Mouse (Mus musculus) liver, adult (tissue): ENCODE measurements around the gene Igsf21.

Experiments
- GATA4 ChIP-seq: IDR thresholded peaks from 2 replicates; pipeline ENCODE4 v1.6.1; 2014; ENCODE audit warnings: mild to moderate bottlenecking, low read length; ENCODE audit not compliant: insufficient replicate concordance

The Igsf21 gene

DNA sequence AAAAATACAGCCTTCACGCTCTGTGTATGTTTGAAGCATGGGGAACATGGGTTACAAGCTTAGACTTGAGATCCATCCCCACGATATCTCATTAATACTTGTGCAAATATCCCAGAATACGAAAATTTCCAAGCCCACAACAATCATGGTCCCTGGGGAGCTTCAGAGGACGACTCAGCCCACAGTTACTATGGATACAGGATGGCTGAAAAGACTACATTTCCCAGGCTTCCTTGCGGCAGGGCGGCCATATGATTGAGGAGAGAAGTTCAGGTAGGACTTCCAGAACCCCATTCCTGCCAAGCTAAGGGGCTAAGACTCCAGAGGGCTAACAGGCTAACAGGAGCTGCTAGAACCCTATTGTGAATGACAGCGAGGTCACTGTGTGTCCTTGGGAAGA, 160.4 kb downstream of the Igsf21 start:
- no peak for TF ChIP-seq GATA4

DNA sequence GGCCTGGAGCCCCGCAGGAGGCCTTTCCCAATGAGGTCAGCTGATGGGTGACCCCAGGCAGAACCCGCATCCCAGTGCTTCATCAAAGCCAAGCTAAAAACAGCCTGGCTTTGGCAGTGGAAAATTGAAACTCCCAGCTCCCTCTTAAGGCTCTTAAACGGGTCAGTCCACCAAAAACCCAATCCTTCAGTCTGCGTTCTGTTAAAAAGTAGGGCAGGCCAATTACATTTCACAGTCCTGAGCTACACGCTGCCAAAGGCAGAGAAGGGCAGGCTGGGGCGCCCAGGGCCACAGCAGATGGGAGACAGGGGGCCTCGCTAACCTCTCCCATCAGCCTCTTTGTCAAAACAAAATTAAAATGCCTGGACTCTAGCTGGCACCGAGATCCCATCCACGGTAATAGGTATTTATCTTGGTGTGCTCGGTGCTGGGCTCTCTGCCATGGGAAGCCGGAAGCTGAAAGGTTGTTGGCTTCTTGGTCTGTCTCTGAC, 162.0 kb downstream of the Igsf21 start:
- no peak for TF ChIP-seq GATA4

DNA sequence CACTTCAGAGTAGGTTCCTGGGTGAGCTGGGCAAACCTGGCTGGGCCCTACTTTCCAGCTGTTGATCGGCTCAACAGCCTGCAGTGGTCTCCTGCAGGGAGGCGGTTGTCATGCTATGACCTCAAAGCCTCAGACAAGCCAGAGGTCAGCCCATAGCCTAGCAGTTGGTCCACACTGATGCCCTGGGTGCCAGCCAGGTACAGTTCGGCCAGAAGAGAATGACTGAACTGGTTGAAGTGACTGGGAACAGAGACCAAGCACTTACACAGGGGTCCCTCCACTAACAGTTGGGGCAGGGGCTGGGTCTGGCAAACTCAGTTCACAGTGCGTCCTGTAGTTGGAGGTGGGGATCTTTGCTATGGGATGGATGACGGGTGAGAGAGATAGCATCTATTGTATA, 162.5 kb downstream of the Igsf21 start:
- no peak for TF ChIP-seq GATA4

DNA sequence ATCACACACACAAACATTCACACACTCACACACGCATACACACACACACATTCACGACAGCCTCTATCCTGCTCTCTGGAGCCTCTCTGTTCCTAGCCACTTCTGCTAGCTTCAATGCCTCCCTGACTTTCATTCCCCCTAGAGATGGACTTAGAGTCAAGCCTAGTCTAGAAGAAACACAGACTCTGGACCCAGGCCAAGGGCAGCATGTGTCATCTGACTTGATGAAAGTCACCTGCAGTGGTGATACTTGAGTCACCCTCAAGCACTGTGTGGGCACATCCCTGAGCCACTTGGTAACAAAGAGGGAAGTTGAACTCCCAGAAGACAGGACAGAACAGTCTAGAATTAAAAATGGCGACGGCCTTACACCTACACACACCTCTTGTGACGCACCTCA, 168.2 kb downstream of the Igsf21 start:
- TF ChIP-seq GATA4: no peak

DNA sequence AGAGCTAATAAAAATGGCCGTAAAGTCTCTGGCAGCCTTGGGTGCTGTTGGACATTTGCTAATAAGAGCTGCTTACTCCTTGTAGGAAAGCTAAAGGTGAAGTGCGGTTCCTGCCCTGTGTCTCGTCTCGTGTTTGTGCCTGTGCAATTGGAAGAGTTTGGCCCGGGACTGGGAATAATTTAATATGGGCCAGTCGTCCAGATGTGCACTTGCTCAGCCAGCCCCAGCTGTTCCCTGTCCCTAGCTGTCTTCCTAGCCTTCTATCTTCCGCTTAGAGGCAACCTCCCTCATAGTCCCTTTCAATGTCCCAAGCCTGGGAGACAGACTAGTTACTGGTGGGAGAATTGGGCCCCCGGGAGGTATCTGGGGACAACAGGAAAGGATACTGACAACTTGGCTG, 169.0 kb downstream of the Igsf21 start:
- no peak for TF ChIP-seq GATA4

DNA sequence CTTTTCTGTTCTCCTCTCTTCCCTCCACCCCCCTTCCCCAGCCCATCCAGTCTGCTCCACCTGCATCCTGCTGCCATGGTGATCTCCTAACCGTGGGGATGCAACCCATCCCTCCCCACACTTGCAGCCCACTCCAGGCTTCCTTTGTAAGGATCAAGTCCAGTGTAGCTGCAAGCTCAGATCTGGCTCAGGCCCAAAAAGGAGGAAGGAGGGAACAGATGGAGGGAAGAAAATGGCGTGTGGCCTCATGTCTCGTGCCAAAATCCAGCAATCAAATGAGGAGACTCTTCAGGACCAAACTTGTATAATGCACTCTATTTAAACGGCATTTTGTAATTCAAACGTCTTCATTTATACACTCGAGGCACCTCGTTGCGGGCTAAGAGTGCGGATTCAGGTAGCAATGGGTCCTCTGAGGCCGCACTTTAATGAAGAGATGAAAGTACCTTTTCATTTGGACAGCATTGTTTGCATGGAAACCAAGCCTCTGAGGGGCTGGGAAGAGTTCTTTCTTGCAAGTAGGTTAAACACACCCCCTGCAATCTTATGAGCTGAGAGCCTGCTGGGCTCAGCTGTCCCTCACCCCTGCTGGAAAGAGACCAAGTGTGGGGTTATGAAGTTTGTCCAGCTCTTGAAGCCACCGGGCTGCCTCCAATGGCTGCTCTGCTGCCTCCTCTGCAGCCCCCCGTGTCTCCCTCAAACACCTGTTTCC, 169.6 kb downstream of the Igsf21 start:
- TF ChIP-seq GATA4: no peak

DNA sequence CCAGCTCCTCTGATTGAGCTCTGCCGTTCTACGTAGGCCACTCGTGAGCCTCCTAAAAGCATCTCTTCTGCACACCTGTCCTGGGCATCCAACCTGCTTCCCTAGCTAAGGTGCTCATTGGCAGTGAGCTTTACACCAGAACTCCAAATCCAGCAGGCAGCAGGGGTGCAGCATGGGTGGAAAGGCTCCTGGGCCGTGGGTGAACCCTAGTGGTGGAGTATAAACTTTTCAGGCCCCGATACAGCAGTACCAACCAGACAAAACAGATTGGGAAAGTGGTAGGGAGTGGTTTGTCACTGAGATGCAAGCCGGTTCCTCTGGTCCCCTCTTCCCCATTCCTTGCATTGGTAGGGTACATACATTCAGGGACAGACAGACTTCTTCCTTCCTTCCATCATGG, 170.2 kb downstream of the Igsf21 start:
- no peak for TF ChIP-seq GATA4

DNA sequence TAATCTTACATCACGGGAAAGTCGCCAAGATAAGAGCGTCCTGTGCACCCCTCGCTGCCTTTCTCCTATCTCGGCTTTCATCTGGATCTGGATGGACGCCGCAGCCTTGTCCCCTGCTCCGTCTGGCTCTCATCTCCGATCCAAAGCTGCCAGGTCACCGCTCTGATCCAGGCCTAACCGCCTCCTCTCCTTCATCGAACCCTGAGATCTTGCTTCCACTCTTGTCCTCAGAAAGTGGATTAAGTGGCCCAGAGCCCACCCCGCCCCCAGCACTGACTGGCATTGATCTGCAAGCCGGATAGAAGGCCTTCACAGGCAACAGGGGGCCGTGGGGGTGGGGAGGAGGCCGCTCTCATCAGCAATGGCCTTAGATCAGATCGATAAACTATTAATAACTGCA, 175.5 kb downstream of the Igsf21 start:
- TF ChIP-seq GATA4: no peak

DNA sequence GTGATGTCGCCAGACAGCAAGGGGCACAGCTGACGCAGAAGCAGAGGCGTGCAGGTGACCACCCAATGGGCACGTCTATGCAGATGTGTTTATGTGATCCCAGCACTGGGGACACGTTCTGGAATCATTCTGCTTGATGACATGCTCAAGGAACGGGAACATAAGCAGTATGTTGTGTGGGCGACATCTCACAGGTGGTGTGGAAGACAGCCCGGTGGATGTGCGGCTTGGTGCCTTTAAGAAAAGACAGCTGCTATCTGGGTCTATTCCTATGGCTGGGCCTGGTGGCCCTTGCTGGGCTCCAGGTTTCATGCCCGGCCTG, 176.3 kb downstream of the Igsf21 start:
- no peak for TF ChIP-seq GATA4

DNA sequence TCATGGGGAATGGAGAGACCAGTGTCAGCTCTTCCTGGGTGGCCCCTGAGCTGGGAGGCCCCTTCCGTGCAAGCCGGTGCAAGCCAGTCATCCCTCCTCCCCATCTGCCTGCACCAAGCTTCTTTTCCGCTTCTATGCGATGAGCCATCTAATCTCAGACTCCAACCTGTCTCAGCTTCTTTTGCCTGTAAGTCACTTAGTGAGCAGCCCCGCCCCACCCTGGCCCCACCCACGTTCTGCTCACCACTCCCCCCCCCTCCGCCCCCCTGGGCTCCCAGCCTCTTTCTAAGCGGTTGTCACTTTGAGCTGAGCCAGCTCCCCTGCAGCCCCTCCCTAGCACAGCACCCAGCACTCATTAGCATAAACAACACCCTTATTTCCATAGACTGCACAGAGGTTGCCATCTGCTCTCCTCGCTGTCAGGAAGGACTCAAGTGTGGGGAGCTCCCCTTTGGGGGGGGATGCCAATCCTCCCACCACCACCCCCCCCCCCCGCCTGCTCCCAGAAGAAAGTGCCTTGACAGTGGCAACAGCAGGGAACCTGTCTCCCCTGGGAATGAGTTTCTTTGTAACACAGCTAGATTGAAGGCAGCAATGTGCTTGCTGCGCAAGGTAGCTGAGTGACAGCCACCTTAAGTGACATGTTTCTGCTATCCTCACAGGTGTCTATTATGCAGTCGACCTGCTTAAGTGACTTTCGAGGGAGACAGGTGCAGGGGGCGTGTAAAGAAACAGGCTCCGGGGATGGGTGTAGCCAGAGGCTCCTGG, 176.8 kb downstream of the Igsf21 start:
- TF ChIP-seq GATA4: no peak

DNA sequence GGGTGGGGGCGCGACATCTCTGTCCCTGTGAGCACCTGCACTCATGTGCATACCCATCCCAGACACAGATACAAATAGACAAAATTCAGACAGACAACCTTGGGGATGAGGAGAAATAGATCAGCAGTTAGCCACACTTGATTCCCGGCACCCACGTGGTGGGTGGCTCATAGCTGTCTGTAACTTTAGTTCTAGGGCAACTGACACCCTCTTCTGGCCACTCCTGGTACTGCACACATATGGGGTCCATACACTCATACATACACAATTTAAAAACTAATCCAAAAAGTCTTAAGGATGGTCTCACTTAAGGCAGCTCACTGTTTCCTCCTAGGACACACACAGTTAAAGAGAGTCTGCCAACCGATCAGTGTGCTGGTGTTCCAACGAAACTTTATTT, 178.1 kb downstream of the Igsf21 start:
- no peak for TF ChIP-seq GATA4

DNA sequence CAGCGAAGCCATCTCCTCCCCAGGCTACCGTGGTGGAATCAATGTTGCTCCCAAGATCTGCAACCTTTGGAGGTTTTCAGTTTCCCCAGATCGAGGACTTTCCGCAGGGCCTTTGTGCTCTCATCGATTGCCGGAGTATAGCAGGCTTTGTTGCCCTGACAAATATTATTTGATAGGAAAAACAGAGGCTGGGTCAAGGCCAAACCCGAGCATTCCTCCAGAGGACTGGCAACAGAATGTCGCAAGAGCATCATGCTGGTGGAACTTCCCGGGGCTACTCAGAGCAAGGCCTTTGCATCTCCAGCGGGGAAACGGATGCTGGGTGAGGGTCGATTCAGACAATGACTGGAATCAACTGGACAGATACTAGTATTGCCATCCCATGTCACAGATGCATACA, 180.6 kb downstream of the Igsf21 start:
- TF ChIP-seq GATA4: no peak

DNA sequence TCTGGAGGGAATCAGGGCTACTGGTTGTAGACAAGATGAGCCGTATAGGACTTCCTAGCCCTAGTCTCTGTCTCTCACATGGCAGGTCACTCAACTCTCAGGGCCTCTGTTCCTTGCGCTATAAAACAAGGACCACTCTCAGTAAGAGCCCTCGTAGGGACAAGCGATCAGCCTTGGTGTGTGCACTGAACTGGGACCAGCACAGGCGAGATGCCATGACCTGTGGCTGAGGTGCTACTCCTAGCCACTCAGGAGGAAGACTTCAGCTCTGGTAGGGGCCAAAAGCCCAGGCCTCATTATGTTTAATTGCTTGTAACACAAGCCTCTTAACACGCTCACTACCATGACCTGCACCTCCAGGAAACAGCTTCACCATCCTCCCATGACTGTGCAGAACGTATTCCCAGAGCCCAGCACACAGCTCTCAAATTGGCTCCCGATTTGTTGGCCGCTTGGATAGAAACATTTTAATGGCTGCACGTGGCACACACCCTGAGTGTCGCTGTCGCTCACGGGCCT, 183.4 kb downstream of the Igsf21 start:
- TF ChIP-seq GATA4: no peak

DNA sequence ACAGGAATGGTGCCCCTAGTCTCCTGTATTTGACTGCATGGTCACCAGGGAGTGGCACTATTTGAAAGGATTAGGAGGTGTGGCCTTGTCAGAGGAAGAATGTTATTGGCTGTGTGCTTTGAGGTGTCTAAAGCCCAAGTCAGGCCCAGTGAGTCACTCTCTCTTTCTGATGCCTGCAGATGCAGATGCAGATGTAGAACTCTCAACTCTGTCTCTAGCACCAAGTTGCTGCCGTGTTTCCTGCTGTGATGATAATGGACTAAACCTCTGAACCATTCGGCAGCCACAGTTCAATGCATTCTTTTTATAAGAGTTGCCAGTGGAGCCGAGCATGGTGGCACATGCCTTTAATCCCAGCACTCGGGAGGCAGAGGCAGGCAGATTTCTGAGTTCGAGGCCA, 186.3 kb downstream of the Igsf21 start:
- TF ChIP-seq GATA4: no peak

DNA sequence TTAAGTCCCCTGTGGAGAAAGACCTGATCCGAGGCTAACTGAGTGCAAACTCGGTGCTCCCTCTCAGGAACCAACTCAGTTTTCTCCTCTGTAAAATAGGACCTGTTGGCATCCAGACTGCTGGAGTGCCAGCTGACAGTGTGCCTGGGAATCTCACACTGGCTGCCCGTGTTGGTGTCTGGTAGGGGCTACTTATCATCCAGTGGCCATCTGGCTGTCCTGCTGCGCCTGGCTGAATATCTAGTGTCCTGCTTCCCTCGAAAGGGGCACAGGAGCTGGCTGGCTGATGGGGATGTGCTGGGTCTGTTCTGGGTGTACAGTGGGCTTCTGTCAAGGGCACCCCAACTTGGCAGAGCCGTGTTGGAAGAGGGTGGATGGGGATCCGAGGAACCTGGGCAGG, 193.5 kb downstream of the Igsf21 start:
- TF ChIP-seq GATA4: no peak

DNA sequence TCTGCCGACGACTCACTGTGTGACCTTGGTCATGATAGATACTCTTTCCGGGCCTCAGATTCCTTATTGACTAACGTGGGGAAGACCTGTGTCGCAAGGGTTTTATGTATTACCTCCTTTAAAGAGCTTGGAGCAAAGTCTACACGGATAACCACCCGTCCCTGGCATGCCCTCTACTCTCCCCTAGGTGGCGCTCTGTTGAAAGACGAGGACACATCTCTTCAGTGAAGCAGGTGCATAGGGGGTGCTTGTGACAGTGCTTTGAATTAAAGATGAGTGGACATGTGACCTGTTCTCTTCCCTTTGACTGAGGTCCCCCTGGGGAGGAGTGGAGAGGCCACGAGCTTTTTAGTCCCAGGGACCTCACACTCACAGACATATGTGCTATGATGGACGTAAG, 194.0 kb downstream of the Igsf21 start:
- no peak for TF ChIP-seq GATA4
